Mouse (Mus musculus): Measurements from ENCODE around the gene Sh3bp5l.
"Not testable (repeated sequence)": the region's sequence is repeated elsewhere in the genome, so short reads cannot be mapped to it uniquely, and the experiment has no call there.

Sh3bp5l gene

DNA sequence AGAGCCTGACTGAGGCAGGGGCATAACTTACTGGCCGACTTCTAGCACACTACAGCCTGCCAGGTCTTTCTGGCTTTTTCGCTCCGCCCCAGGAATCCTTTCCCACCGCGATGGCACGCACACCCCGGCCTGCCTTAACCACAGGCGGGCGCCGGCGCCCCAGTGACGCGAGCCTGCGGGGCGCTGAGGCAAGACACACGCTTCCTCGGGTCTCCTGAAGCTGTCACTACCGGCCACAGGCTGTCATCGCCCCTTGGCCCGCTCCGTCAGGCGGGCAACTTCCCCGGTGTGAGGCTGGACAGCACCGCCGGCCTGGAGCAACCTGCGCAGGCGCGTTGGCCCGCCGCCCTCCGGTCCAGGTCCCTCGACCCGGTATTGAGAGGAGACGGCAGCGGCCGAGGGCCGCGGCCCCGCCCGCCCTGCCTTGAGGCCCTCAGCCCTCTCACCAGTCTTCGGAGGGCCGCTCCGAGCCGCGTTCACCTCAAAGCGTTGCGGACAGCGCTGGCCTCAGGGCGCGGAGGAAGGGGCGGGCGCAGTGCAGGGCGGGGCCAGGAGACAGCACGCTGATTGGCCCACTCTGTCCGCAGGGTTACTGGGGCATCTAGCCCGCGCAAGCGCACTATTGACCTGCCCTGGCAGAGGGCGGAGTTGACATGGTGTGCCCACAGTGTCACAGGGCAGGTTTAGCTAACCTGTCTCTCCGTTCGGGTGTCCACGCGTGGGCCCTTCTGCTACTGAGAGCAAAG is 7.5 kb upstream of the Sh3bp5l start:
- peak; percentile 96 for DNase-seq (ENCODE audit: low read depth, low spot score)

DNA sequence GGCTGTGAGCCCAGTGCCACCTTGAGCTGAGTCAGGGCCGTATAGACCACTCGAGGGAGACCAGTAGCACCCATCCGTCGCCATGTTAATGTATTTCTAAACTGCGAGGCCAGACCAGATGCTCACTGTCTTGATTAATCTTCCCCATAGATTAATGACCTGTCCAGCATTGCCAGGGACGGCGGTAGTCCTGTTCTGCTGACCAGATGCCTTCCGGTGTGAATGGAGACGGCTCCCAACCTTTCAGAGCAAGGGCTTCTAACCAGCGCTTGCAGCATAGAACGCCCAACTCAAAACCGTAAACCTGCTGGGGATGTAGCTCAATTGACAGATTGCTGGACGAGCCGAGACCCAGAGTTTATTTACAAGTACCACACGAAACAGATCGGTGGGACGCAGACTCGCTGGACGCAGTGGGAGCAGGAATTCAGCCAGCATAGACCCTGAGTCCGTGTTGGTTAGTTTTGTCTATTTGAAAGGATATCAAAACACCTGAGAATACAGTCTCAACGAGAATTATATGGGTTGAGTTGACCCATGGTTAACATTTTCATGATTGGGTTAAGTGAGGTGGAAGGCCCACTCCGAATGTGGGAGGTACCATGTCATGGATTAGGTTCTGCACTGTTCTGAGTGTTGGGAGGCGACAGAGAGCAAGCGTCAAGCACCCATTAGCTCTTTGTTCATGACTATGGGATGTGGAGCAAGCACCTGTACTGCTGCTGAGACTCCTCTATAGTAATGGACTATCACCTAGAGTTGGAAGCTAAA is 6.8 kb upstream of the Sh3bp5l start:
- DNase-seq (ENCODE audit: low read depth, low spot score) = no peak

DNA sequence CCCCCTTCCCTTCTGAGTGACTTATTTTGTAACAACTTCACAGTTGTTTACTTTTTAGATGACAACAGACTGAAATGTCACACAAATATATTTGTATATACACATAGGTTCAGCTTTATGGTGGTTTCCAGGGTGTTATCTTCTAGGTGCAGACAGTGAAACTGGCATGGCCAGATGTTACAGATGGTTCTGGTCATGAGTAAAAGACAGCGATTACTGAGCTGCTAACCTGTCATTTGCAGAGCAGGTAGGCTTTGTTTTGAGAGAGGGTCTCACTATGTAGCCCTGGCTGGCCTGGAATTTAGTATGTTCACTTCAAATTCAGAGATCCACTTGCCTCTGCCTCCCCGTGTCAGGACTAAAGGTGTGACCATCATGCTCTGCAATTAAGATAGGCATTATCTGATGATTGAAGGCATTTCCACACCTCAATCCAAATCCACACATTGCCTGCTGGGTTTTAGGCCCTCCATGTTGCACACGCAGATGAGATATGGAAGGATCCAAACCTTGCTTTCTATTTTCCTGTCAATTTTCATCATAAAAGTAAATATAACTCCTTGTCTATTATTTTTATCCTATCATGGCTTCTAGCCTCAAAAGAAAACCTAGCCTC is 5.8 kb upstream of the Sh3bp5l start:
- no peak for DNase-seq (ENCODE audit: low read depth, low spot score)

- no peak for DNase-seq (ENCODE audit: low read depth, low spot score)
Measured at GRCm38 (mm10) chr11:58326781-58327180, 3.7 kb upstream of the Sh3bp5l start.

GRCm38 (mm10) chr11:58329906-58330275 is 633 bp upstream of the Sh3bp5l start:
- no peak for DNase-seq (ENCODE audit: low read depth, low spot score)

DNA sequence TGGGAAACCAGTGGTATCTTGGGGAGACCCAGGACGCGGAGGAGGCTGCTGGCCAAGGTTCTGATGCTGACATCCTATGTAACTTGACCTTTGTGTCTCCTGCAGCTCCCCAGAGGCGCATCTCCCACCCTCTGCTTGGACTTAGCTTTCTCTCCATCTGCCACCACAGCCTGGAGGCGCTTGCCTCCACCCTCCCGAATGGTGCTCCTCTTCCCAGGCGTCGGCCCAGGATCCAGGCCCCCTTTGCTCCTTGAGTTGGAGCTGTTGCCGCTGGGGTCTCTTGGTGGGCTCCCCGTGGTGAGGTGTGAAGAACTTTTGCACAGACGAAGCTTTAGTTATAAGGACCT is 598 bp downstream of the Sh3bp5l start:
- DNase-seq (ENCODE audit: low read depth, low spot score) = peak; percentile 43

DNA sequence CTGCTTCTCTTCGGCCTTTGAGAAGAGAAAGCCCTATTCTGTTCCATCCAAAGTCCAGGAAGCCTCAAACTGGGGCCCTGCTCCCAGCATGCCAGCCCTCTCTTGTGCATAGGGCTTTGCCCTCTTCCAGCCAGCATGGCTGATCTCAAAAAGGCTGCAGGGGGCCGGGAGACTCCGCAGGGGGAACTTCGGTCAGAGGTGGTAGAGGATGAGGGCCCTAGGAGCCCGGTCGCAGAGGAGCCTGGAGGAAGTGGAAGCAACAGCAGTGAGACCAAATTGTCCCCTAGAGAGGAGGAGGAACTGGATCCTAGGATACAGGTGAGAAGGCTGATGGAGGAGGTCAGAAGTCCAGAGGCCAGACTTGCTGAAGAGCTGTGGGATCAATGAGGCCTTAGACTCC is 1.0 kb downstream of the Sh3bp5l start:
- DNase-seq (ENCODE audit: low read depth, low spot score) = no peak

DNA sequence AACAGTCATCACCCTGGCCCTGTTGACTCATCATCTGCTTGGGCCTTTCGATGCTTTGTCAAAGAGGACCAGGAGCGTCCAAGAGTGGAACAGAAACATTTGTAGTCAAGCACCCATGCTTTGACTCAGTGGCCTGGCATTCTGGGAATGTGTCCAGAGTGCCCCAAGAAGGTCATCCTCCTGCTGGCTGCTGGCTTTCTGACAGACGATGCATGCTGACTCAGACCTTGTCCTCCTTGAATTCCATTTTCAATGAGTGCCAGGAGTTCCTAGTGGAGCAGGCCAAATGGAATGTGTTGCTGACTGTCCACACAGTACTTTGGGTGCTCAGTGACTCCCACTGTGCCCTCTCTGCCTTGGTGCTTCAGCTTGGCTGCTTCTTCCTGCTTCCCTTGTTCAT is 4.2 kb downstream of the Sh3bp5l start:
- DNase-seq (ENCODE audit: low read depth, low spot score) = no peak

- DNase-seq (ENCODE audit: low read depth, low spot score) = no peak
Measured at GRCm38 (mm10) chr11:58346745-58347144, 16.2 kb downstream of the Sh3bp5l start.

DNA sequence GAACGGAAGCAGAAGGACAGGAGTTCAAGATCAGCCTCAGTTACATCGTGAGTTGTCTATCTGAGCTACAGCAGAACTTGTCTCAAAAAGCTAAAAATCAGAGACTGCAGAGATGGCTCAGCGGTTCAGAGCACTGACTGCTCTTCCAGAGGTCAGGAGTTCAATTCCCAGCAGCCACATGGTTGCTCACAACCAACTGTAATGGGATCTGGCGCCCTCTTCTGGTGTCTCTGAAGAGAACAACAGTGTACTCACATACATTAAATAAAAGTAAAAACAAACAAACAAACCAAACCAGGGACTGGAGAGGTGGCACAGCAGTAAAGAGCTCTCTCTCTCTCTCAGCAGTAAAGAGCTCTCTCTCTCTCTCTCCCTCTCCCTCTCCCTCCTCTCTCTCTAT is 20.1 kb downstream of the Sh3bp5l start:
- DNase-seq (ENCODE audit: low read depth, low spot score) = no peak

GRCm38 (mm10) chr11:58351179-58351578 is 20.7 kb downstream of the Sh3bp5l start:
- DNase-seq (ENCODE audit: low read depth, low spot score) = no peak

DNA sequence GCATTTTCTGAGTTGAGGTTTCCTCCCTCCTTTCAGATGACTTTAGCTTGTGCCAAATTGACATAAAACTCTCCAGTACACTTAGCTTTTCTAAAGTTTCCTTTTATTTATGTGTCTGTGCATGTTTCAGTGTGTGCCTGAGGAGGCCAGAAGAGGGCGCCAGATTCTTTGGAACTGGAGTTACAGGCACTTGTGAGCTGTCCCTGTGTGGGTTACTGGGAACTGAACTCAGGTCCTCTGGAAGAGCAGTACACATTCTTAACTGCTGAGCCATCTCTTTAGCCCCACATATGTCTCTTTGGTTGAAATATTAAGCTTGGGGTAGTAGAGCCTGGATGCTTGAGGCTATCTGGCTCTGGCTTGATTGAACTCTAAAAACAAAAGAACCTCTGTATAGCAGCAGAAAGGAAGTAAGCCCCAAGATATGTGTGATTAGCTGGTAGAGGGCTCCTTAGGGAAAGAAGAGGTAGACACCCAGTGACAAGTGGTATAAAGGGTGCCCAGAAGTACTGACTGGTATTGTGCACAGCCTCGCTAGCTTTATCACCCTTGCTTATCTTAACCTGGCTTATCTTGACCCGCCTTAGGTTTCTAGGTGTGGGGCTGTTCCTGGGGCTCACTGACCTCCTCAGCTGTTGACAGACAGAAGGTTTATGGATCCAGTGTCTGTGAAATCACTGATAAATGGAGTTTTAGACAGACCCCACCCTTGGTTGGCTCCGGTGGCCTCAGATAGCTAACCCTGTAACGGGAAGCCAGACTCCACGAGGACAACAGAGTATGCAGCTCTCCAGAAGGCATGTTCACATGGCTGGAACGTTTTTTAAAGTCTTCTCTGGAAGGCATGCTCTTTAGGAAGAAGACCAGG is 22.4 kb downstream of the Sh3bp5l start:
- DNase-seq (ENCODE audit: low read depth, low spot score) = peak; percentile 32

DNA sequence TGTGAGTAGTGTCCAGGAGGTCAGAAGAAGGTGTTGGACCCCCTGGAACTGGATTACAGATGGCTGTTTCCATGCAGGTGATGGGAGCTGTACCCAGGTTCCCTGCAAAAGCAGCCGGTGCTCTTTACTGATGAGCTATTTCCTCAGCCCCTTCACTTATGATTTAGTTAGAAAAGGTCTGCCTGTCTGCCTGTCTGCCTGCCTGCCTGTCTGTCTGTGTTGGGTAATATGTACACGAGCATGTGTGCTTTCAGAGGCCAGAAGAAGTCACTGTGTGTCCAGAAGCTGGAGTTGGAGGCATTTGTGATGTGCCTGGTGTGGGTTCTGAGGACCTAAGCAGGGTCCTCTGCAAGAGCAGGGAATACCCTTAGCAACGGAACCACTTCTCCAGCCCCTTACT is 23.2 kb downstream of the Sh3bp5l start:
- DNase-seq (ENCODE audit: low read depth, low spot score) = no peak

DNA sequence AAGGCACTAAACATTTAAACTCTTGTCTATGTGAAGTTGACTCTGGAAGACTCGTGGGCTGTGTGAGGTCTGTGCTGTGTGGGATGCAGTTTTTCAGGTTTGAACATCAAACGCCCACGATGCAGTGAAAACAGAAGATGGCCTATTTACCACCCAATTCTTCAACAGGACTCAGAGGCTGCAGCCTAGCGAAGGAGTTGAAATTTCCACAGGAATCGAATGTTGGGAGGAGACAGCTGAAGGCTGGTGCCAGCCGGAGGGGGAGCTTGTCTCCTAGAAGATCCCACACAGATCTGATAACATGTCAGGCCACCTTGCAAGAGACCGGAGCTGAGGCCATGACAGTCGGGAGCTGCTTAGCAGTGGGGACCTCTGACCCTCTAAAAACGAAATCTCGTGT is 24.0 kb downstream of the Sh3bp5l start:
- DNase-seq (ENCODE audit: low read depth, low spot score) = no peak

DNA sequence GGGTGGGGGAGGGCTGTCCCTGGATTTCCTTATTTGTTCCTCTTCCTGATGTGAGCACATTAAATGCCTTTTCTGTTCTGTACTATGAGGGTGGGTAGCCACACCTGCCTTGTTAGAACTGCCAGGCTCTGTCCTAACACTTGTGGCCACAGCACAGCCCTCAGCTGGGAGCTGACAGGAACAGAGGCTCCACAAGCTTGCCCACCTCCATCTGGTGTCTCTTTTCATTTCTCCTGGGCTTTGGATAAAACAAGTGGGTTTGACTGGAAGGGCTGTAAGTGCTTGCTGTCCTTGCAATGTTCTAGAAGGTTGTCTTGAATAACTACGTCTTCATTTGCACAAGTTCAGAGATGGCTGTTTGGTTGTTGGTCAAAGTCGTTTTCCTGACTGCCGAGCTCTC is 24.4 kb downstream of the Sh3bp5l start:
- no peak for DNase-seq (ENCODE audit: low read depth, low spot score)

DNA sequence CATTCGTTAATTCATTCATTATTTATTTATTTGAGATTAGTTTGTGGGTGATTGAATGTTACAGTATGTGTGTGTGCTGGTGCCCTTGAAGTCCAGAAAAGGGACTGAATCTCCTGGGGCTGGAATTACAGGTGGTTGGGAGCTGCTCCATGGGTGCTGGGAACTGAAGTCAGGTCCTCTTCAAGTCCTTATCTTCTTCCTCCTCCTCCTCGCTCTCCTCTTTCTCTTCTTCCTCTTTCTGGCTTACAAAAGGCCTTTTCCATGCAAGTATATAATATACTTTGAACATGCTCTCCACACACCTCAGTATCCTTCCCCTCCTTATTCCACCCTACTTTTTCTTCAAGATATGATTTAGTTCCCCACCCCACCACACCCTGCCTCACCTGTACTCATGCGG is 26.5 kb downstream of the Sh3bp5l start:
- no peak for DNase-seq (ENCODE audit: low read depth, low spot score)

- DNase-seq (ENCODE audit: low read depth, low spot score) = no peak
Measured at GRCm38 (mm10) chr11:58357844-58358534, 27.5 kb downstream of the Sh3bp5l start.

DNA sequence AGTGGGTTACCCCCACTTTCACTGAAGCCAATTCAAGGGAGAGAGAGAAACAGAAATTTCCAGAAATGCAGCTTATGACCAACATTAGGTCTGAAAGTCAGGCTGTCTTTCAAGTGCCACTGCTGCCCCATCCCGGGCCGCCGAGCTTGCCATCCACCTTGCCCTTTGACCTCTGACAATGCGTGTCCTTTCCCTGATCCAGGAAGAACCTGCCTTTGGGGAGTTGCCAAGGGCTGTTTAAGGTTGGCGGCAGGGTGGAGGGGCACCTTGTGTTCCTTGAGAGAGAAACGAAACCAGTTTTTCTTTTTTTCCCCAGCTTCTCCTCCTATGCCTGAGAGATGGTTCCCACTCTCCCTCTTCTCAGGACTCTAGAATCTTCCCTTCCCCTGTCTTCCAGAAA is 32.0 kb downstream of the Sh3bp5l start:
- not testable (repeated sequence) for DNase-seq (ENCODE audit: low read depth, low spot score)

GRCm38 (mm10) chr11:58364454-58364853 is 33.9 kb downstream of the Sh3bp5l start:
- DNase-seq (ENCODE audit: low read depth, low spot score) = no peak

- DNase-seq (ENCODE audit: low read depth, low spot score) = not testable (repeated sequence)
Measured at GRCm38 (mm10) chr11:58366191-58366590, 35.7 kb downstream of the Sh3bp5l start.

DNA sequence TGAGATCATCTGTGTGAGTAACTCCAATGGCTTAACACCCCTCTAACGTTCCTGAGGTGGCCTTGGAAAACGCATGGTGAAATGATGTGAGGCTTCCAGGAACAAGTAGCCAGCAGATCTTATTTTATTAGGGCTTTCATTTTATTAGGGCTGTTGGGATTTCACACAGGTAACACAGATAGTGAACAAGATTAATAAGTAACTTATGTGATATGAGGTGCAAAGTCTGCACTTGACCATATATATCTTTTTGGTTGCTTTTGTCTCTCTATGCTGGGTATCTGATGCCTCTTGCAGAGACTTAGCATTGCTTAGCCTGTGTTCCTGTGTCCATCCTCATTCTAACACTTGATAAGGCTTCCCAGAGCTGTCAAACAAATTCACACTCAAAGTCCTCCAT is 46.7 kb downstream of the Sh3bp5l start:
- DNase-seq (ENCODE audit: low read depth, low spot score) = no peak

Data from mesoderm, embryonic 11.5 days (tissue).